ENCODE assay signal across 19 mouse cellular contexts in the genomic region with DNA sequence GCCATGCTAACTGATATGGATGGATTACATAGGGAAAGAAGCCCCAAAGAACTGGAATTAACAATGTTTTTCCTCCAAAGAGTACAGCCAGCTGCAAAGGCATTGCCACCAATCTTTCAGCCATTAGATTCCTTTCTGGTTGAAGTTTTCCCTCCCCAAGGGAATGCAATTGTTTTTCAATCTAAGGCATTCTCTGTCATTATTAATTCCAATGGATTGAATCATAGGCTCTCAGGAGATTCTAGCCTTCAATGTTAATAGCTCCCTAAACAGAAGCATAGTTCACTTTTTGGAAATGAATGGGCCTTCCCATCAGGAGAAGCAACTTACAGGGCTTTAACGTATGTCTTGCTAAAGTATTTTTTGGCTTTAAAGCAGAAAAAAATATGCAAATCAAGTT. TPM values are rescaled to one million over a fixed set of nuclear protein-coding genes. Genes with fewer than 3 reads are reported as not detected.
DNase-seq lines count a peak whose midpoint lies in the region; ATAC-seq and TF ChIP-seq lines count a peak whose summit lies in the region.
"Had no signal": no experiment of that assay in that cellular context is flagged by ENCODE, and none has a peak within 500 bp of the region (broad histone marks: within the 10 kb centered on the region; RNA-seq: fewer than 3 reads in every experiment).

No protein-coding gene starts in this region.

- H3K4me2 ChIP-seq in midbrain, embryonic 14.5 days (ENCODE audit: low read length) = no peak overlapping the region
- no peak overlapping the region for H3K4me2 ChIP-seq in midbrain, embryonic 15.5 days
- H3K4me2 ChIP-seq: embryonic facial prominence, embryonic 12.5 days; forebrain, embryonic 12.5 days had no signal

- no peak for TF ChIP-seq POLR2A in embryonic fibroblast, embryonic 13.5 days (IDR thresholded peaks at IDR 0.05; ENCODE audit: low read depth, low read length)

- peak; percentile 56 for DNase-seq in 3T3-L1 (ENCODE audit: low read depth, low spot score)
- DNase-seq in NIH3T3 (ENCODE audit: low read depth) = peak; percentile 25
- DNase-seq in midbrain, embryonic 14.5 days = no peak
- DNase-seq: adrenal gland, adult 8-10 months; adrenal gland, postnatal 36 days; cerebellum, adult 11-12 months; cerebellum, adult 2 months; cerebellum, adult 9-10 months; forebrain, postnatal 0 days had no signal

- no peaks in the 10 kb centered on the region for H3K9me3 ChIP-seq in midbrain, embryonic 14.5 days (ENCODE audit: control insufficient read depth, low read length)
- no peaks in the 10 kb centered on the region for H3K9me3 ChIP-seq in midbrain, embryonic 15.5 days
- H3K9me3 ChIP-seq: embryonic facial prominence, embryonic 10.5 days; embryonic facial prominence, embryonic 12.5 days; forebrain, embryonic 10.5 days; forebrain, embryonic 12.5 days had no signal

- no peaks in the 10 kb centered on the region for H3K27me3 ChIP-seq in midbrain, embryonic 14.5 days (ENCODE audit: control insufficient read depth, insufficient read depth, low read length)
- H3K27me3 ChIP-seq in midbrain, embryonic 15.5 days (replicated peaks) = no peaks in the 10 kb centered on the region
- H3K27me3 ChIP-seq: embryonic facial prominence, embryonic 12.5 days; forebrain, embryonic 12.5 days had no signal

- WGBS in midbrain, embryonic 14.5 days = 73% methylated on average over 1 of the region's 1 CpGs
- WGBS in midbrain, embryonic 15.5 days = 77% methylated on average over 1 of the region's 1 CpGs

- TF ChIP-seq CTCF in embryonic fibroblast, embryonic 13.5 days (IDR thresholded peaks at IDR 0.05; ENCODE audit: borderline replicate concordance, insufficient read depth, low read length) = no peak

- no peak overlapping the region for H3K4me3 ChIP-seq in embryonic fibroblast, embryonic 13.5 days (ENCODE audit: insufficient read depth, low read length)
- H3K4me3 ChIP-seq in midbrain, embryonic 14.5 days (replicated peaks; ENCODE audit: low read depth, low read length) = no peak overlapping the region
- no peak overlapping the region for H3K4me3 ChIP-seq in midbrain, embryonic 15.5 days
- H3K4me3 ChIP-seq: embryonic facial prominence, embryonic 10.5 days; embryonic facial prominence, embryonic 12.5 days; erythroblast, embryonic 14.5 days; forebrain, embryonic 10.5 days; forebrain, embryonic 12.5 days had no signal

- ATAC-seq in midbrain, embryonic 14.5 days (ENCODE audit: low FRiP score, low TSS enrichment) = no peak
- no peak for ATAC-seq in midbrain, embryonic 15.5 days (replicated peaks)
- ATAC-seq: activated CD4-positive, CD25-positive, alpha-beta regulatory T cell, adult 4 months; forebrain, embryonic 14.5 days; forebrain, postnatal 0 days had no signal

- peaks cover 13% of the 10 kb centered on the region for H3K4me1 ChIP-seq in embryonic fibroblast, embryonic 13.5 days (ENCODE audit: control insufficient read depth, insufficient read depth, low read length)
- H3K4me1 ChIP-seq in midbrain, embryonic 14.5 days (ENCODE audit: control insufficient read depth, insufficient read depth, low read length) = no peaks in the 10 kb centered on the region
- no peaks in the 10 kb centered on the region for H3K4me1 ChIP-seq in midbrain, embryonic 15.5 days
- H3K4me1 ChIP-seq: embryonic facial prominence, embryonic 10.5 days; embryonic facial prominence, embryonic 12.5 days; forebrain, embryonic 10.5 days; forebrain, embryonic 12.5 days had no signal

- H3K27ac ChIP-seq in embryonic fibroblast, embryonic 13.5 days (ENCODE audit: insufficient read depth, low read length) = peak overlapping the region; percentile 89
- H3K27ac ChIP-seq in midbrain, embryonic 14.5 days (replicated peaks; ENCODE audit: low read depth, low read length) = no peak overlapping the region
- H3K27ac ChIP-seq in midbrain, embryonic 15.5 days = no peak overlapping the region
- H3K27ac ChIP-seq: embryonic facial prominence, embryonic 10.5 days; embryonic facial prominence, embryonic 12.5 days; forebrain, embryonic 10.5 days; forebrain, embryonic 12.5 days had no signal

- H3K36me3 ChIP-seq in midbrain, embryonic 14.5 days (ENCODE audit: control insufficient read depth, insufficient read depth, low read length) = no peaks in the 10 kb centered on the region
- H3K36me3 ChIP-seq in midbrain, embryonic 15.5 days (replicated peaks) = no peaks in the 10 kb centered on the region
- H3K36me3 ChIP-seq: embryonic facial prominence, embryonic 10.5 days; embryonic facial prominence, embryonic 12.5 days; forebrain, embryonic 10.5 days; forebrain, embryonic 12.5 days had no signal

- no peak overlapping the region for H3K9ac ChIP-seq in midbrain, embryonic 14.5 days (replicated peaks; ENCODE audit: low read length)
- no peak overlapping the region for H3K9ac ChIP-seq in midbrain, embryonic 15.5 days
- H3K9ac ChIP-seq: embryonic facial prominence, embryonic 12.5 days; forebrain, embryonic 12.5 days; forebrain, postnatal 0 days had no signal

RNA-seq across cellular contexts. Expression of a gene that starts 15.6 kb away (rescaled TPM):
- polyA plus RNA-seq in embryonic fibroblast, embryonic 13.5 days (2011; ENCODE audit: insufficient read length, low read depth, missing spikeins) = 2.7 and 6.9 TPM in 2 replicates
- not detected in 2 replicates for polyA plus RNA-seq in midbrain, embryonic 14.5 days (2014; fragmentation: Nextera tagmentation; extraction: Ambion mirVana)
- not detected in 2 replicates for polyA plus RNA-seq in midbrain, embryonic 15.5 days (2015; fragmentation: Nextera tagmentation; extraction: Ambion mirVana)
- polyA plus RNA-seq: cerebellum, adult 2 months; cortical plate, adult 2 months; embryonic facial prominence, embryonic 10.5 days; embryonic facial prominence, embryonic 12.5 days; forebrain, embryonic 10.5 days; forebrain, embryonic 12.5 days; forebrain, embryonic 14.5 days; forebrain, postnatal 0 days had no signal
